Comparison of ENCODE assay signal across 22 mouse cellular contexts in genomic region chr5:27066837-27067236, GRCm38 (mm10).
DNase-seq lines count a peak whose midpoint lies in the region; ATAC-seq and TF ChIP-seq lines count a peak whose summit lies in the region.
"Had no signal": no experiment of that assay in that cellular context is flagged by ENCODE, and none has a peak within 500 bp of the region (broad histone marks: within the 10 kb centered on the region; RNA-seq: fewer than 3 reads in every experiment).

No protein-coding gene starts in this region.

- H3K4me3 ChIP-seq in cerebellum, adult 2 months (replicated peaks; ENCODE audit: insufficient read depth, low read depth, low read length): no peak overlapping the region
- no peak overlapping the region for H3K4me3 ChIP-seq in hindbrain, embryonic 14.5 days (replicated peaks; ENCODE audit: low read length)
- no peak overlapping the region for H3K4me3 ChIP-seq in hindbrain, embryonic 11.5 days (ENCODE audit: low read depth, low read length)
- H3K4me3 ChIP-seq: embryonic facial prominence, embryonic 10.5 days; heart, adult 2 months; heart, embryonic 15.5 days; hindbrain, embryonic 13.5 days had no signal

- no peak for TF ChIP-seq CTCF in cerebellum, adult 2 months (IDR thresholded peaks at IDR 0.05; ENCODE audit: borderline replicate concordance, insufficient read depth, low read depth, low read length)

- no peaks in the 10 kb centered on the region for H3K27me3 ChIP-seq in cerebellum, adult 2 months (ENCODE audit: control insufficient read depth, insufficient read depth, low read length)
- H3K27me3 ChIP-seq in hindbrain, embryonic 14.5 days (ENCODE audit: control insufficient read depth, insufficient read depth, low read length): no peaks in the 10 kb centered on the region
- H3K27me3 ChIP-seq in hindbrain, embryonic 11.5 days (ENCODE audit: control insufficient read depth, insufficient read depth, low read length): no peaks in the 10 kb centered on the region
- H3K27me3 ChIP-seq: CH12.LX; heart, embryonic 15.5 days; hindbrain, embryonic 13.5 days; Patski had no signal

- H3K9ac ChIP-seq in hindbrain, embryonic 14.5 days: no peak overlapping the region
- no peak overlapping the region for H3K9ac ChIP-seq in hindbrain, embryonic 11.5 days (ENCODE audit: low read depth, low read length)
- H3K9ac ChIP-seq: heart, embryonic 15.5 days; hindbrain, embryonic 13.5 days had no signal

- no peak for TF ChIP-seq POLR2A in cerebellum, adult 2 months (IDR thresholded peaks at IDR 0.05; ENCODE audit: borderline replicate concordance, insufficient read depth, low read length)

- H3K27ac ChIP-seq in cerebellum, adult 2 months (ENCODE audit: insufficient read depth, low read length): no peak overlapping the region
- H3K27ac ChIP-seq in hindbrain, embryonic 14.5 days: peak overlapping the region; percentile 17; the same call in 1 of the 2 replicates
- H3K27ac ChIP-seq in hindbrain, embryonic 11.5 days (ENCODE audit: low read depth, low read length): no peak overlapping the region
- H3K27ac ChIP-seq: embryonic facial prominence, embryonic 10.5 days; heart, adult 2 months; heart, embryonic 15.5 days; hindbrain, embryonic 13.5 days had no signal

- no peaks in the 10 kb centered on the region for H3K9me3 ChIP-seq in hindbrain, embryonic 14.5 days (ENCODE audit: control insufficient read depth, low read length)
- no peaks in the 10 kb centered on the region for H3K9me3 ChIP-seq in hindbrain, embryonic 11.5 days (ENCODE audit: control insufficient read depth, low read length)
- H3K9me3 ChIP-seq: embryonic facial prominence, embryonic 10.5 days; heart, embryonic 15.5 days; hindbrain, embryonic 13.5 days had no signal

- peaks cover 17% of the 10 kb centered on the region for H3K4me1 ChIP-seq in cerebellum, adult 2 months (ENCODE audit: control insufficient read depth, insufficient read depth, low read length)
- no peaks in the 10 kb centered on the region for H3K4me1 ChIP-seq in hindbrain, embryonic 14.5 days (replicated peaks; ENCODE audit: control insufficient read depth, insufficient read depth, low read length)
- no peaks in the 10 kb centered on the region for H3K4me1 ChIP-seq in hindbrain, embryonic 11.5 days (replicated peaks; ENCODE audit: control insufficient read depth, insufficient read depth, low read length)
- H3K4me1 ChIP-seq: embryonic facial prominence, embryonic 10.5 days; heart, embryonic 15.5 days; hindbrain, embryonic 13.5 days had no signal

- no peak for ATAC-seq in hindbrain, embryonic 14.5 days (ENCODE audit: low FRiP score)
- ATAC-seq in hindbrain, embryonic 11.5 days (ENCODE audit: low FRiP score): no peak
- ATAC-seq: activated CD4-positive, CD25-positive, alpha-beta regulatory T cell, adult 4 months; forebrain, embryonic 14.5 days; inflammation-experienced regulatory T-cells, adult 6 months; intestine, postnatal 0 days; Patski had no signal

- no peaks in the 10 kb centered on the region for H3K36me3 ChIP-seq in hindbrain, embryonic 14.5 days (replicated peaks; ENCODE audit: control insufficient read depth, insufficient read depth)
- no peaks in the 10 kb centered on the region for H3K36me3 ChIP-seq in hindbrain, embryonic 11.5 days (ENCODE audit: control insufficient read depth, insufficient read depth, low read length)
- H3K36me3 ChIP-seq: embryonic facial prominence, embryonic 10.5 days; heart, embryonic 15.5 days; hindbrain, embryonic 13.5 days had no signal

- DNase-seq in cerebellum, adult 2 months: peak; percentile 37 to 63
- DNase-seq in cerebellum, postnatal 4 days (ENCODE audit: low spot score in 2 of 2): no peak
- no peak for DNase-seq in hindbrain, embryonic 14.5 days (ENCODE audit: low spot score)
- DNase-seq in hindbrain, embryonic 11.5 days (ENCODE audit: low spot score): no peak
- peak; percentile 77 for DNase-seq in brain, adult 2 months (ENCODE audit: low read depth, low spot score)
- peak; percentile 51 to 63 for DNase-seq in cerebellum, postnatal 10 days
- DNase-seq in urinary bladder, adult 2 months (ENCODE audit: low spot score): no peak
- no peak for DNase-seq in left cerebral cortex, adult 18-20 months (ENCODE audit: low spot score in 2 of 2)
- DNase-seq: adrenal gland, postnatal 14 days; gastrocnemius, postnatal 14 days; heart, adult 2 months; kidney, adult 8-10 months had no signal

- WGBS in cerebellum, adult 2 months: 38% methylated on average over 4 of the region's 4 CpGs
- whole genome bisulfite sequencing in hindbrain, embryonic 14.5 days: 70% methylated on average over 4 of the region's 4 CpGs
- 86% methylated on average over 4 of the region's 4 CpGs for WGBS in hindbrain, embryonic 11.5 days

- H3K4me2 ChIP-seq in hindbrain, embryonic 14.5 days (replicated peaks): no peak overlapping the region
- H3K4me2 ChIP-seq in hindbrain, embryonic 11.5 days (replicated peaks; ENCODE audit: low read depth, low read length): no peak overlapping the region
- H3K4me2 ChIP-seq: heart, embryonic 11.5 days; heart, embryonic 15.5 days; hindbrain, embryonic 13.5 days had no signal

Comparison
In these comparisons a context has a peak if more than half of its experiments do, and no peak if none do; other contexts are left out.
1. DNase-seq: peak in cerebellum, adult 2 months (2 of 2), brain, adult 2 months (single experiment) and cerebellum, postnatal 10 days (2 of 2); none in cerebellum, postnatal 4 days (0 of 2), hindbrain, embryonic 14.5 days (single experiment), hindbrain, embryonic 11.5 days (single experiment), urinary bladder, adult 2 months (single experiment) and left cerebral cortex, adult 18-20 months (0 of 2).